Mouse (Mus musculus): Measurements from ENCODE around the gene Gm5148.

Gm5148 gene

GRCm38 (mm10) chr3:37738171-37738950, 14.1 kb upstream of the Gm5148 start:
- peak; percentile 10 for DNase-seq (ENCODE audit: low read depth, low spot score)

- peak; percentile 81 for DNase-seq (ENCODE audit: low read depth, low spot score)
Measured at GRCm38 (mm10) chr3:37737407-37737806, 13.1 kb upstream of the Gm5148 start.

GRCm38 (mm10) chr3:37735166-37735565, 10.9 kb upstream of the Gm5148 start:
- DNase-seq (ENCODE audit: low read depth, low spot score): no peak

- peak; percentile 34 for DNase-seq (ENCODE audit: low read depth, low spot score)
Measured at GRCm38 (mm10) chr3:37729142-37729541, 4.9 kb upstream of the Gm5148 start.

DNA sequence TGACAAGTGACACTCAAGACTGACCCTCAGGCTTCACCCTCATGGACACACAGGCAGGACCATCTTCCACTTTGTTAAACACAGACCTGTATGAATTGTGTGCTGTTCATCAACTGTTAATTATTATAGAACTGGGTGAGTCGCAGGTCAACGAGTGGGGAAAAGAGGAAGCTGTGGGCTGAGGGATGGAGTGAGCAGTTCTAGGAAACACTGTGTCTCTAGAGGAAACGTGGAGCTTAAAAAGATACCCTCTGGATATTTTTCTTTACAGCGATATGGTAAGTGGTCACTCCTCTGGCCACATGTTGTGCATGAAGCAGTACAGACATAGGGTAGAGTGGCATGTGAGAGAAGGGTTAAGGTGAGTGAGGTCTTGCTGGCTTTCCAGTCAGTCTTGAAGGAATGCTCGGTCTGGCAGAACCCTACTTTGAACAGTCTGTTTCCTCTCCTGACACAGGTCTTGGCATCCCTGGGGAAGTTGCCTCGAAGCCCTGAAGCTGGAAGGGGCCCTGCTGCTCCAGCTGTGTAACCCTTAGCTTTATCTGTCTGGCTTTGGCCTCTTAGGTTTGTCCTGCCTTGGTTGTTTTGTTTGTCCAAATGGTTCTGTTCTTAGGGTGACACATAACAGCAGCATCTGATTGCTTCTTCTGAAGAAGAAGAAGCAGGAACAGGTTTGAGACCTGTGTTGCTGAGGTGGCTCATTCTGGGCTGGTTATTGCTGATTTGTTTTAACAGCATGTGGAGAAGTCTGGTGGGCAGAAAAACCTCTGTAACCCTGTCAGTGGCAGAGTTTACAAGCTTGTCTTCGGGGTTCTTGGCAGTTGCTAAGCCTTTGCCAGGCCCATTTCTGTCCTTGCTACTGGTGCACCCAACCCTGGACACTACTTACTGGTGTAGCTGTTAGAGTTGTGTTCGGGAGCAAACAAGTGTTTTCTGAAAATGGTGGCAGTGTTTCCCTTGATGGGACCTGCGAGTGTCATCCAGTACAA, 4.1 kb upstream of the Gm5148 start:
- no peak for DNase-seq (ENCODE audit: low read depth, low spot score)

DNA sequence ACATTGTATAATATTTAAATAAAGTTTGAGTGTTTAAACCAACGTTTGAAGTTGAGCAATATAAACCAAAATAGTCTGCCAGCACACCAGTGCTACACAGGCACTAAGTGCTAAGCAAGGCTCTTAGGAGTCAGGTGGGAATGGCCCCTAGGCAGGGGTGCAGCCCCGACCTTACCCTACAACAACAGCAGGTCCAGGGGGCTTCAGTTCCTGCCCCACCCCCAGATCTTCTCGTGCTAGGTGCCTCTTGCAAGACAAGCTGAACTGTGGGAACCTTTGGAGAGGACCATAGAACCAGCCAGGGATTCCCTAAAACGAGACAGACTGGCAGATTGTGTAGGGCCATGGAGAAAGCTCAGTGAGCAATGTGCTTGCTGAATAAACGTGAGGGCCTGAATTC, 3.1 kb upstream of the Gm5148 start:
- no peak for DNase-seq (ENCODE audit: low read depth, low spot score)

GRCm38 (mm10) chr3:37726501-37727140, 2.3 kb upstream of the Gm5148 start:
- DNase-seq (ENCODE audit: low read depth, low spot score): no peak

DNA sequence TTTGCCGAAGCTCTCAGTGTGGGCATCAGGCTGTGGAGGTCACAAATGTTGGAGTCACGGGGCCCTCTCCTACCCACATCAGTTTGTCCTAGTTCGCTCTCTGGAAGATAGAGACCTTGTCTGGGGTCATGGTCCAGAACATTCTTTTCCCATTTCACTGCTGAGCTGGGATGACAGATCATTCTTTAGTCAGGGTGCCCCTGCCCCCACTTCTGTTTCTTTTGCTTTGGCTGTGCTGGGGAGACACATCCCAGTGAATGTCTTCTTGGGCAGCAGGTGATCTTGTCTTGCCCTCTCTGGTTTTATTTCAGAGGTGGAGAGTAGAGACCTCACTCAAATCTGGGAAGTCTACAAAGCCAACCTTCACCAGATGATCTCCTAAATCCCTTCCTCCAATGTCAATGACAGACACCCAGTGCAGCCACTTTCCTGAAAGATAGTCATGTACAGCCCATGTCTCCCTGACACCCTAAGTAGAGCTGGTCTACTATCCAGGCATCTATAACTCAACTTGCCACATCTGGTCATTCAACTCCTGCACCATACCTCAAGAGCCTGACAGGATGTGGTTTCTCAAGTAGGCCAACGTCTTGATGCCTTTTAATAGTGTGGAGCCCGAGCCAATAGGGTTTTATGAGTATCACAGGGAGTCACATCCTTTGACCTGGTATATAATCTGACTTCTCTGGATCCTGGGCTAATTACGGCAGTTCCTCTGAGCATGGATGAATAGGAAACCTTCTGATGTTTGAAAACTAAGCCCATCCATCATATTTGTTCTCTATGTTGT, 851 bp upstream of the Gm5148 start:
- DNase-seq (ENCODE audit: low read depth, low spot score): no peak

DNA sequence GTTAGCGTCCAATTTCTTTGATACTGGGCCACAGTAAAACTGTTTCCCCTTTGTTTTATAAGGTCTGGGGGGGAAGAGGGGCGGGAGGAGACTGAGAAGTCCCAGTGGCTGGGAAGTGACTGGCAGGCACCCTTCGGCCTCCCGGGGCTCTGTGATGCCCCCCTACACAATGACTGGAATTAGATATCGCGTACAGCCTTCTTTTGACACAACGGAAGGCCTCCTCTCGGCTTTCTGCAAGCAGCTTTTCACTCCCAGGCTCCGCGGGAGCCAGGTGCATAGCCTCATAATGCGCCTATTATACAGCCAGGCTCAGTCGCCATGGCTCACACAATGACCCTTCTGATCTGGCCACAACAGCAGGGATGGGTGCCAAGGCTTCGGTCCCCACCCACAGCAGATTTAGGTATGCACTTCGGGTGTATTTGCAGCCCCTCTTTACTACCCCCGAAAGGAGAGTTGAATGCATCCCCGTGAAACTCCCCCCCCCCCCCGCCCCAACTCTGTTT, 574 bp downstream of the Gm5148 start:
- DNase-seq (ENCODE audit: low read depth, low spot score): peak; percentile 91

- peak; percentile 60 for DNase-seq (ENCODE audit: low read depth, low spot score)
Measured at GRCm38 (mm10) chr3:37723061-37723521, 1.2 kb downstream of the Gm5148 start.

- peak; percentile 58 for DNase-seq (ENCODE audit: low read depth, low spot score)
Measured at GRCm38 (mm10) chr3:37722487-37723060, 1.7 kb downstream of the Gm5148 start.

DNA sequence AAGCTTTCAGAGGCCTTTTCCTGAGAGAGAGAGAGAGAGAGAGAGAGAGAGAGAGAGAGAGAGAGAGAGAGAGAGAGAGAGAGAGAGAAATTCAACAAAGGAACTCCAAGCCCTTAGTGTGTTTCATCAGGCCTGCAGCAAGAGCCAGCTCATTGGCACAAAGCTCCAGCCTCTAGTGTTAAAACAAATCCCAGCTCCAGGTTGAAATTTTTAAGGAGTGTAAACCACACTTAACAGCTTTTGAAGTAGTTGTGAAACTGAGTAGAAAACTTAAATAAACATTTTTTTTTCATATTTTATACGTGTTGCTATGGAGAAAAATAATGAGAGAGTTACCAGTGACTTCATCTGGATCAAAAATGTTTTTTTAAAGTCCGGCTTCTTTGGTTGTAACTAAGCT, 7.3 kb downstream of the Gm5148 start:
- no peak for DNase-seq (ENCODE audit: low read depth, low spot score)

- DNase-seq (ENCODE audit: low read depth, low spot score): no peak
Measured at GRCm38 (mm10) chr3:37715734-37716133, 8.6 kb downstream of the Gm5148 start.

- peak; percentile 74 for DNase-seq (ENCODE audit: low read depth, low spot score)
Measured at GRCm38 (mm10) chr3:37712501-37712900, 11.8 kb downstream of the Gm5148 start.

GRCm38 (mm10) chr3:37711639-37712038, 12.7 kb downstream of the Gm5148 start:
- no peak for DNase-seq (ENCODE audit: low read depth, low spot score)

- peak; percentile 77 for DNase-seq (ENCODE audit: low read depth, low spot score)
Measured at GRCm38 (mm10) chr3:37707801-37708200, 16.5 kb downstream of the Gm5148 start.

DNA sequence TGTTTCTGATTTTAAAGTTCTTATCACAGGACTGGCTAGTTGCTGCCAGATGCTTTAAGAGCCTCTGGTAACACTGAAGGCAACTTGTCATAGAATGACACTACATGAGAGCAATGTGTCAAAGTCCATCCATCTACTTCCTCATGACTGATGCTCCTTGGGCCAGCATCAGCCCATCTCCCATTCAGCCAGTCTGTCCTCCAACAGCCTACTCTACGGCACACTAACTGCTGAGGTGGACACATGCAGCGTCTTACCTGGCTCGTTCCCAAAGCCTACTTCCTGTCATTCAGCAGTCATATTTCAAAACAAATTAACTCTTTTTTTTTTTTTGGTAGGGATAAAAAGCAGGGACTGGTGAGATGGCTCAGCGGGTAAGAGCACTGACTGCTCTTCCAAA, 17.9 kb downstream of the Gm5148 start:
- no peak for DNase-seq (ENCODE audit: low read depth, low spot score)

- DNase-seq (ENCODE audit: low read depth, low spot score): no peak
Measured at GRCm38 (mm10) chr3:37705436-37705835, 18.9 kb downstream of the Gm5148 start.

GRCm38 (mm10) chr3:37704701-37705279, 19.5 kb downstream of the Gm5148 start:
- DNase-seq (ENCODE audit: low read depth, low spot score): peak; percentile 16

- DNase-seq (ENCODE audit: low read depth, low spot score): no peak
Measured at GRCm38 (mm10) chr3:37703066-37703465, 21.2 kb downstream of the Gm5148 start.

All from brain, adult 2 months (tissue).